Comparison of ENCODE assay signal across 30 mouse cellular contexts in the genomic region with DNA sequence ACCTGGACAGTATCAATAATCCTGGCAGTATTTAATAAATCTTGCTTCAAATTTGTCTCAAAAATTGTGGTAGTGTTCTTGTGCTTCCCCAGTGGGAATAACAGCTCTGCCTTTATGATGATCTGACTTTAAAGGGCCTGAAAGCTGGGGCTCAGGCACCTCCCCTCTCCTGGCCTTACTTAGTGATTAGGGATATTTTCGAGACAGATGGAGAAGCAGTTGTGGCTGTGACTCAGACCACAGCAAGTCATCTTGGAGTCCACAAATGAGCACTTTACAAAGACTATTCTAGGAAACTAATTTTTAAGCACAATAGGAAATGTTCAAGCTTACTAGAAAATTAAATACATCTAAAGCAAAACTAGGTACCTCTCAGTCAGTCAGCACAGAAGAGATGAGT.
"Had no signal": no experiment of that assay in that cellular context is flagged by ENCODE, and none has a peak within 500 bp of the region (broad histone marks: within the 10 kb centered on the region; RNA-seq: fewer than 3 reads in every experiment).

No protein-coding gene starts in this region.

- H3K4me3 ChIP-seq: left cerebral cortex, adult 2 months; limb, embryonic 10.5 days; limb, embryonic 12.5 days; limb, embryonic 13.5 days; limb, embryonic 15.5 days; liver, embryonic 12.5 days; liver, embryonic 13.5 days; liver, embryonic 15.5 days; lung, embryonic 15.5 days; megakaryocyte, embryonic 14.5 days; midbrain, embryonic 10.5 days; midbrain, embryonic 12.5 days; midbrain, embryonic 13.5 days; midbrain, embryonic 15.5 days had no signal

- H3K27me3 ChIP-seq: limb, embryonic 12.5 days; limb, embryonic 13.5 days; limb, embryonic 15.5 days; liver, embryonic 12.5 days; liver, embryonic 13.5 days; liver, embryonic 15.5 days; lung, embryonic 15.5 days; megakaryocyte, embryonic 14.5 days; midbrain, embryonic 12.5 days; midbrain, embryonic 13.5 days; midbrain, embryonic 15.5 days had no signal

- ATAC-seq: liver, embryonic 12.5 days; liver, postnatal 0 days; lung, postnatal 0 days; midbrain, embryonic 13.5 days; midbrain, embryonic 15.5 days; midbrain, embryonic 16.5 days had no signal

- DNase-seq: left cerebral cortex, postnatal 4 days; liver; liver, embryonic 13.5 days; liver, postnatal 0 days; lung, adult 18-20 months; lung, adult 2 months; lung, embryonic 14.5 days; lung, postnatal 10 days; lung, postnatal 14 days; lung, postnatal 36 days; lung, postnatal 4 days; midbrain, embryonic 14.5 days had no signal

- H3K9ac ChIP-seq: limb, embryonic 12.5 days; limb, embryonic 13.5 days; limb, embryonic 15.5 days; liver, embryonic 12.5 days; liver, embryonic 13.5 days; liver, embryonic 14.5 days; liver, embryonic 15.5 days; liver, postnatal 0 days; lung, embryonic 14.5 days; lung, embryonic 15.5 days; midbrain, embryonic 12.5 days; midbrain, embryonic 13.5 days; midbrain, embryonic 15.5 days had no signal

- H3K4me1 ChIP-seq: limb, embryonic 10.5 days; limb, embryonic 12.5 days; limb, embryonic 13.5 days; limb, embryonic 15.5 days; liver, embryonic 12.5 days; liver, embryonic 13.5 days; liver, embryonic 15.5 days; lung, embryonic 15.5 days; megakaryocyte, embryonic 14.5 days; midbrain, embryonic 10.5 days; midbrain, embryonic 12.5 days; midbrain, embryonic 13.5 days; midbrain, embryonic 15.5 days had no signal

- H3K36me3 ChIP-seq: limb, embryonic 10.5 days; limb, embryonic 12.5 days; limb, embryonic 13.5 days; limb, embryonic 15.5 days; liver, embryonic 12.5 days; liver, embryonic 13.5 days; liver, embryonic 15.5 days; lung, embryonic 15.5 days; midbrain, embryonic 10.5 days; midbrain, embryonic 12.5 days; midbrain, embryonic 13.5 days; midbrain, embryonic 15.5 days had no signal

- H3K9me3 ChIP-seq: limb, embryonic 10.5 days; limb, embryonic 12.5 days; limb, embryonic 13.5 days; limb, embryonic 15.5 days; liver, embryonic 12.5 days; liver, embryonic 13.5 days; liver, embryonic 15.5 days; lung, embryonic 15.5 days; megakaryocyte, embryonic 14.5 days; midbrain, embryonic 10.5 days; midbrain, embryonic 12.5 days; midbrain, embryonic 13.5 days; midbrain, embryonic 15.5 days had no signal

- H3K27ac ChIP-seq: left cerebral cortex, adult 2 months; limb, embryonic 10.5 days; limb, embryonic 12.5 days; limb, embryonic 13.5 days; limb, embryonic 15.5 days; liver, embryonic 12.5 days; liver, embryonic 13.5 days; liver, embryonic 14.5 days; liver, embryonic 15.5 days; lung, embryonic 15.5 days; macrophage; midbrain, embryonic 10.5 days; midbrain, embryonic 12.5 days; midbrain, embryonic 13.5 days; midbrain, embryonic 15.5 days had no signal

- H3K4me2 ChIP-seq: limb, embryonic 12.5 days; limb, embryonic 13.5 days; limb, embryonic 15.5 days; liver, embryonic 11.5 days; liver, embryonic 12.5 days; liver, embryonic 13.5 days; liver, embryonic 15.5 days; lung, embryonic 14.5 days; lung, embryonic 15.5 days; midbrain, embryonic 12.5 days; midbrain, embryonic 13.5 days; midbrain, embryonic 15.5 days had no signal
